Mouse (Mus musculus) embryonic stem cell, embryonic (primary cell): ENCODE results near the gene Limch1.

Experiments
- CTCF ChIA-PET, 4 experiments: fragments of 300-600 bp in 2 of 4; fragments of 350-600 bp in 2 of 4; sonication (Branson Sonifier 250); formaldehyde crosslinking; loops; one replicate each; lab custom pipeline; 2022; ENCODE audit warnings: inconsistent platforms in 2 of 4; lab: Charles Lee
- POLR2A ChIA-PET, 4 experiments: fragments of 300-600 bp in 2 of 4; fragments of 350-600 bp in 2 of 4; sonication (Branson Sonifier 250); formaldehyde crosslinking; loops; one replicate each; lab custom pipeline; 2022; ENCODE audit warnings: antibody characterized with exemption in 4 of 4, inconsistent platforms in 1 of 4; lab: Charles Lee

Limch1 gene

GRCm38 (mm10) chr5:66800977-66801376 is 55.4 kb downstream of the Limch1 start:
- ChIA-PET CTCF (interaction anchor here in 1 of 4 experiments (0.7 kb wide), 1 partner anchor 191 kb away, joined by 3 read pairs; no protein-coding TSS in a partner anchor), POLR2A (interaction anchor here in 3 of 4 experiments (0.5 to 1.4 kb wide), 4 partner anchors 58 to 348 kb away, joined by 3 to 6 read pairs (median 4); partner anchors contain the start of gene Uchl1 (in 1 of the 3))

DNA sequence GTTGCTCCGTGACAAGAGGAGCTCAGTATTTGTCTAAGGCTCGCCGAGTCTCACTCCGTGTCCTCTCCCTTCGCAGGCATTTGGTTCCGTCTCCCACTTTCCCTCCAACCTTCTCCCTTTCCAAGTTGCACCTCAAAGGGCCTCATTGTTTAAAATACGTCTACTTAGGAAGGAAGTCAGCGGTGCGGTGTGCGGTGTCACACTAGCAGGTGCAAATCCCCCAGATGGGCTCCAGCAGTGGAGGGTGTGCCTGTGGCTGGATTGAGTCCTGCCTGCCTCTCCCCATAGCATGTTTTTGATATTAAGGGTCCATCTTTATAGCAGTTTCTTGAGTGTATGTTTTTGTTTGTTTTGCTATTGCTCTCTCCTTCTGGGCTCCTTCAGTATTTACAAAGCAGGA is 56.6 kb downstream of the Limch1 start:
- ChIA-PET POLR2A (interaction anchor here in 1 of 4 experiments (1.4 kb wide), 1 partner anchor 127 kb away, joined by 4 read pairs; the partner anchor contains the start of gene Uchl1), CTCF (no interaction called here)

GRCm38 (mm10) chr5:66806335-66806734 is 60.7 kb downstream of the Limch1 start:
- CTCF ChIA-PET: no interaction called here
- POLR2A ChIA-PET: no interaction called here

- POLR2A ChIA-PET: no interaction called here
- CTCF ChIA-PET: no interaction called here
Measured at GRCm38 (mm10) chr5:66807737-66808136, 62.1 kb downstream of the Limch1 start.

GRCm38 (mm10) chr5:66809016-66809570 is 63.5 kb downstream of the Limch1 start:
- CTCF ChIA-PET: interaction anchor here in 1 of 4 experiments (0.7 kb wide), 1 partner anchor 28 kb away, joined by 3 read pairs; no protein-coding TSS in a partner anchor
- POLR2A ChIA-PET: no interaction called here

DNA sequence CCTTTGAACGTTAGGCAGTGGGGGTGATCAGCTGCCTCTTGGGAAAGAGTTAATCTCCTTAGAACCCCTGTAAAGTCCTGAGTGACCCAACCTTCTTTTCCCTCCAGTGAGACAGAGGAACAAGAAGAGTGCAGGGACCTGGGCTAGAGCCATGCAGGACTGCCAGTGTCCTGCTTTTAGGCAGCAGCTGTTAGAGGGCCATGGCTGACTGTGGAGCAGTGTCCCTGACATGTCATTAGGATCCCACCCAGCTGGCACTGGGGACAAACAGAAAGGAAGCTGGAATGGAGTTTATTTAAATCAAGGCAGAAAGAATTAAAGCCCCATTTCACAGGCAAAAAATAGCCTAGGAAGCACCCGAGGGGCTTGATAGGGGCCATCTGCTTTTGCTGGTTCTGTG is 64.8 kb downstream of the Limch1 start:
- ChIA-PET POLR2A (no interaction called here), CTCF (no interaction called here)

- POLR2A ChIA-PET: interaction anchor here in 3 of 4 experiments (0.6 to 1.4 kb wide), 3 partner anchors 27 to 138 kb away, joined by 3 read pairs; no protein-coding TSS in a partner anchor
- CTCF ChIA-PET: no interaction called here
Measured at GRCm38 (mm10) chr5:66814674-66815073, 69.0 kb downstream of the Limch1 start.

GRCm38 (mm10) chr5:66815877-66816276 is 70.2 kb downstream of the Limch1 start:
- CTCF ChIA-PET: no interaction called here
- POLR2A ChIA-PET: no interaction called here

DNA sequence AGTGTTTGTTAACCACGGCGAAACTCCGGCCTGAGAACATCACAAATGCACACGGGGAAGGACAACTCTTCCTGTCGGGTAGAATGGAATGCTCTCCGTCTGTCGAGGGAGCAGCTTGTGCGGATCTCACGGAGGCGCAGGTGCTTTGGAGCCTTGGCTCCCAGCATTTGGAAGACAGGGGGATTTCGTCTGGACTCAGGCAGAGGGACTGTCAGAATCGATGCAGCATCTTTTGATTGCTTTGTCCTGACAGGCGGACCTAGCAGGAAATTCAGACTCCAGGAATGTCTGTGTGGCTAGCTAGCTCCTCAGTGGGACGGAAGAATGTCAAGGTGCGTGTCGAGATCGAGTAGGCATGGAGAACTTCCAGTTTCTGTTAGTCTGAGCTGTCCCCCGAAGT is 71.1 kb downstream of the Limch1 start:
- CTCF ChIA-PET: no interaction called here
- POLR2A ChIA-PET: no interaction called here

GRCm38 (mm10) chr5:66817184-66817956 is 71.7 kb downstream of the Limch1 start:
- POLR2A ChIA-PET: no interaction called here
- CTCF ChIA-PET: no interaction called here

DNA sequence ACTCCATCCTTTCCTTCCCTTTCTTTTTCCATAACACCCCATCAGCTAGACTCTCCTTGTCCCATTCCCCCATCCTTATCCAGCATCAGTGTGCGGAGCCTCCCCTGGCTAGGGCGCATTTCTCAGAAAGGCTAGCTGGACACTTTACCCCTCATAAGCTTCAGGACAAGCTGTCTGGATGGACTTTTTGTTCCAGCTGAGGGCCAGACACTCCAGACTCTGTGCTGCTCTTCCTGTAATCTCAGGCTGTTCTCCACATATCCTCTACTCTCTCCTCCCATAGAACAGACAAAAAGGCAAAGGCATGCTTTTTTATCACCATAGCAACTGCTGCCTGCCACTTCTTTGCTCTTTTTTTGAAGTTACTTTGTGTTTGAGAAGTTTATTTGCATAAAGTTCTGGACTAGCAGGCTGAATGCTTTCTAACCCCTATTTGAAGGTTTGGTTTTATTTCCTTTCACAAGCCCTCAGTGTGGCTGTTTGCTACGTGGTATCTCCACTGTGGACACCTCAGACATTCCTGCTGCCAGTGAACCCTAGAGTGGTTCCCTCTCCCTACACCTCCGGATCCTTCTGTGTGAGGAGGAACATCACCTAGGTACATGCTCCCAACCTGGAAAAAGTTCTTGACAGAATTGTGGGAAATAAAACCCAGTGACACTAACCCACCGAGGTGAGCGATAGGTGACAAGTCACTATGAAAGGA is 77.0 kb downstream of the Limch1 start:
- POLR2A ChIA-PET: no interaction called here
- CTCF ChIA-PET: no interaction called here

DNA sequence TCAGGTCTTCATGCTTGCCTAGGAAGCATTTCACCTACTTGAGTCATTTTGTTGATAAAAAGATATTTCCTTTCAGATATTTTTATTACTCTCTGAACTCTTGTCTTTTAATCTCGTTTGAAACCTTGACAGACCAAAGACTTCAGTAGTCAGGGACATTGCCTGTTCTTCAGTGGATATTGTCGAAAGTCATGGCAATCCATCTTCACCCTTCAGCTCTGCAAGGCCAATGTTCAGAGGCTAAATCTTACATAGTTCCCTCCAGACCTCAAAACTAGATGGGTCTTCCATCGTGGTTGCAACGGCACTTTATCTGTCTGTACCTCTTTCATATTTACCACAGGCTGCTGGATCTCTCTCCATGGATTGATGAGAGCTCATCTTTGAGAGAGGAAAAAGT is 80.0 kb downstream of the Limch1 start:
- POLR2A ChIA-PET: interaction anchor here in 1 of 4 experiments (1.0 kb wide), 1 partner anchor 12 kb away, joined by 3 read pairs; no protein-coding TSS in a partner anchor
- CTCF ChIA-PET: no interaction called here

DNA sequence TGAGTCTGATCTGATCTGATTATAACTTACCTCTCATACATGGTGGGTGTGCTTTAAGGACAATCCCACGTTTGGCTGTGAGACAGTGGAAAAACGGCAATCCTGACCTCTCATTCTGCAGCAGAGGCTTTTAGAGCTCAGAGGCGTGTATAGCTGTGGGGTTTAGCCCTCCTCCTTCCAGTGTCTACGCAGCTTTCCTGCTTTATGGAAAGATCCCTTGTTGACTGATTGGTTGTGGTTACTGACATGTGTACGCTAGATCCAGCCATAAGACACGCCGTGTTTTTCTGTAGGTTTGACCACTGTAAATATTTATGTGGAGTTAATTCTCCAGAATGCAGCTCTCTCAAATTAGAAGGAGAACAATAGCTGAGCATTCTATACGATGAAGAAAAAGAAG is 81.2 kb downstream of the Limch1 start:
- CTCF ChIA-PET: no interaction called here
- POLR2A ChIA-PET: no interaction called here

GRCm38 (mm10) chr5:66829505-66829904 is 83.9 kb downstream of the Limch1 start:
- POLR2A ChIA-PET: no interaction called here
- CTCF ChIA-PET: no interaction called here

GRCm38 (mm10) chr5:66830206-66830605 is 84.6 kb downstream of the Limch1 start:
- CTCF ChIA-PET: no interaction called here
- POLR2A ChIA-PET: no interaction called here

GRCm38 (mm10) chr5:66834756-66835155 is 89.1 kb downstream of the Limch1 start:
- CTCF ChIA-PET: no interaction called here
- POLR2A ChIA-PET: interaction anchor here in 1 of 4 experiments (0.6 kb wide), 1 partner anchor 97 kb away, joined by 3 read pairs; no protein-coding TSS in a partner anchor

GRCm38 (mm10) chr5:66836892-66837291 is 91.3 kb downstream of the Limch1 start:
- ChIA-PET CTCF (interaction anchor here in 1 of 4 experiments (0.8 kb wide), 1 partner anchor 28 kb away, joined by 3 read pairs; no protein-coding TSS in a partner anchor), POLR2A (interaction anchor here in 1 of 4 experiments (1.4 kb wide), 1 partner anchor 11 kb away, joined by 3 read pairs; no protein-coding TSS in a partner anchor)

DNA sequence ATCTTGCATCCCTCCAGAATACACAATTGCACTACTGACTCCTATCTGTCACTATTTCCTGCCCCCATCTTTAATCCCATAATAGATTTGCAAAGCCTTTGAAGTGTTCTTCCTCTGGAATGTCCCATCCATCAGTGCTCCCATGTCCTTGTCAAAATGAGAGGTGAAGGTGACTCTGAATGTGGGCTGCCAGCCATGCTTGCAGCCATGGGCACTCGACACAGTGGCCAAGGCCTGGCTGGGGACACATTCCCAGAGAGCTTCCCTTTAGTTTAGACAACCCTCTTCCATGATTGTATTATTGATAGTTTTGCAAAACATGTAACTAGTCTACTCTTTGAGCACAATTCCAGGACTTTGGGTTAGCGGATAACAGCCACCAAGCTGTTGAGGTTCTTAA is 96.3 kb downstream of the Limch1 start:
- ChIA-PET POLR2A (no interaction called here), CTCF (no interaction called here)

GRCm38 (mm10) chr5:66842776-66843175 is 97.1 kb downstream of the Limch1 start:
- CTCF ChIA-PET: no interaction called here
- POLR2A ChIA-PET: no interaction called here

- POLR2A ChIA-PET: interaction anchor here in 1 of 4 experiments (1.5 kb wide), 1 partner anchor 17 kb away, joined by 3 read pairs; no protein-coding TSS in a partner anchor
- CTCF ChIA-PET: no interaction called here
Measured at GRCm38 (mm10) chr5:66848136-66848535, 102.5 kb downstream of the Limch1 start.
